Mouse (Mus musculus): Measurements from ENCODE around the gene Lsamp.

DNA sequence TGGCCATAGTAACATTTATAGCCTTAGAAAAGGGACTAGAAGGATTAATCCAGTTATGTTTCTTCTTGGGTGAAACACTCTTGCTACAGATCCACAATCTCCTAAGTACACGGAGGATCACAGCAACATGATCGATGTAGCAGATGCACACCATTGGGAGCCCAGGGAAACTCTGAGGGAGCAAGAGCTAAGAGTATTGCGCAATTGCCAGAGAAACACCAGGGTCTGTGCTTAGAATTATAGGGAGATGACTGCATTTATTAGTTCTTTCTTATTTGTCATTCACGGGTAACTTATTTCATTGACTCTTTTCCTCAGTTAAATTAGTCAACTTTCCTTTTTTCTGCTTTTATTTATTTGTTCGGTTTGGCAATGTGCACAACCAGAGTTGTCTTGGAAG lies 10.7 kb downstream of the Lsamp start:
- TF ChIP-seq PAX5 (IDR thresholded peaks at IDR 0.05; ENCODE audit: low read length) (no peak), CTCF (conservative IDR thresholded peaks at IDR 0.05 in 1 of 2, IDR thresholded peaks at IDR 0.05 in 1 of 2; ENCODE audit: low read depth in 2 of 2, low read length in 2 of 2) (no peak), RCOR1 (conservative IDR thresholded peaks at IDR 0.05; ENCODE audit: low read depth, low read length) (no peak), ZNF384 (IDR thresholded peaks at IDR 0.05; ENCODE audit: low read depth, low read length) (no peak), BHLHE40 (IDR thresholded peaks at IDR 0.05; ENCODE audit: low read depth, low read length) (no peak), EP300 (IDR thresholded peaks at IDR 0.05; ENCODE audit: low read length) (no peak), MAZ (IDR thresholded peaks at IDR 0.05; ENCODE audit: low read depth, low read length) (no peak), ELF1 (IDR thresholded peaks at IDR 0.05; ENCODE audit: low read depth, low read length) (no peak), POLR2A (IDR thresholded peaks at IDR 0.05; ENCODE audit: low read depth, low read length) (no peak), POLR2AphosphoS2 (IDR thresholded peaks at IDR 0.05; ENCODE audit: low read depth, low read length) (no peak)
